Mouse (Mus musculus) myocyte (in vitro differentiated cells): Measurements from ENCODE around the gene Selenom. TPM values are rescaled to one million over a fixed set of nuclear protein-coding genes. Genes with fewer than 3 reads are reported as not detected.

Experiments
- H3K27me3 ChIP-seq: one replicate; pipeline ENCODE4 v1.6.1; 2011; ENCODE audit not compliant: control insufficient read depth, insufficient read depth, insufficient read length
- H3K36me3 ChIP-seq: one replicate; pipeline ENCODE4 v1.6.1; 2011; ENCODE audit not compliant: control insufficient read depth, insufficient read depth
- H3K4me2 ChIP-seq: one replicate; pipeline ENCODE4 v1.6.1; 2011; ENCODE audit warnings: low read depth, control low read depth
- H3K4me3 ChIP-seq: one replicate; pipeline ENCODE4 v1.5.1; 2011; ENCODE audit warnings: mild to moderate bottlenecking, control low read depth, moderate library complexity
- H3K79me2 ChIP-seq: one replicate; pipeline ENCODE4 v1.6.1; 2011; ENCODE audit not compliant: control insufficient read depth, insufficient read depth
- H3ac ChIP-seq: one replicate; pipeline ENCODE4 v1.6.1; 2011; ENCODE audit not compliant: control insufficient read depth, insufficient read length
- CEBPB ChIP-seq: IDR thresholded peaks from 2 replicates; pipeline ENCODE4 v1.6.1; 2011; ENCODE audit warnings: mild to moderate bottlenecking, moderate library complexity; ENCODE audit not compliant: poor library complexity, insufficient read depth, severe bottlenecking
- E2F4 ChIP-seq: IDR thresholded peaks from one replicate; pipeline ENCODE4 v1.6.1; 2011; ENCODE audit warnings: mild to moderate bottlenecking, control low read depth, moderate library complexity; ENCODE audit not compliant: insufficient read depth
- MAX ChIP-seq: IDR thresholded peaks from one replicate; pipeline ENCODE4 v1.6.1; 2011; ENCODE audit warnings: low read depth, mild to moderate bottlenecking, control low read depth
- MYOD1 ChIP-seq, 3 experiments: IDR thresholded peaks; one replicate each; pipeline ENCODE4 v1.6.1; 2011; ENCODE audit warnings: control low read depth in 2 of 3, low read depth in 2 of 3, mild to moderate bottlenecking in 2 of 3, moderate library complexity in 1 of 3; ENCODE audit not compliant: insufficient read length in 2 of 3, control insufficient read depth in 1 of 3
- MYOG ChIP-seq, 3 experiments: IDR thresholded peaks; one replicate each; pipeline ENCODE4 v1.6.1; 2011; ENCODE audit warnings: control low read depth in 2 of 3, low read depth in 2 of 3, mild to moderate bottlenecking in 2 of 3; ENCODE audit not compliant: insufficient read length in 2 of 3, control insufficient read depth in 1 of 3, insufficient read depth in 1 of 3
- POLR2A ChIP-seq: IDR thresholded peaks from one replicate; pipeline ENCODE4 v1.6.1; 2011; ENCODE audit warnings: low read depth, mild to moderate bottlenecking, control low read depth, moderate library complexity; ENCODE audit not compliant: insufficient read length
- POLR2AphosphoS2 ChIP-seq: IDR thresholded peaks from one replicate; pipeline ENCODE4 v1.6.1; 2011; ENCODE audit warnings: low read depth, control low read depth; ENCODE audit not compliant: insufficient read length
- REST ChIP-seq: IDR thresholded peaks from one replicate; pipeline ENCODE4 v1.6.1; 2011; ENCODE audit warnings: mild to moderate bottlenecking, control low read depth, moderate library complexity; ENCODE audit not compliant: insufficient read depth, insufficient read length
- SRF ChIP-seq: IDR thresholded peaks from one replicate; pipeline ENCODE4 v1.6.1; 2011; ENCODE audit warnings: low read depth; ENCODE audit not compliant: control insufficient read depth, insufficient read length
- TCF12 ChIP-seq: IDR thresholded peaks from one replicate; pipeline ENCODE4 v1.6.1; 2011; ENCODE audit warnings: mild to moderate bottlenecking, control low read depth; ENCODE audit not compliant: poor library complexity, insufficient read depth, severe bottlenecking
- TCF3 ChIP-seq: IDR thresholded peaks from one replicate; pipeline ENCODE4 v1.6.1; 2011; ENCODE audit warnings: low read depth, control low read depth; ENCODE audit not compliant: insufficient read length
- USF1 ChIP-seq: IDR thresholded peaks from one replicate; pipeline ENCODE4 v1.6.1; 2011; ENCODE audit warnings: low read depth, mild to moderate bottlenecking, control low read depth, moderate library complexity
- polyA plus RNA-seq: library from polyadenylated mRNA; unstranded; fragments of >200 nt; fragmentation: generic; extraction: Trizol; gene quantifications from one replicate; pipeline ENCODE4 v1.2.1, GENCODE M21; 2012; ENCODE audit warnings: missing spikeins

Gene Selenom
- polyA plus RNA-seq, 1 experiment, result 270 TPM

GRCm38 (mm10) chr11:3522285-3523000 is 8.0 kb downstream of the Selenom start:
- Histone ChIP-seq H3K36me3 (peaks cover 41% of the 10 kb centered on the region), H3K27me3 (no peaks in the 10 kb centered on the region), H3K4me2 (no peak overlapping the region), H3K79me2 (no peaks in the 10 kb centered on the region), H3ac (no peak overlapping the region), H3K4me3 (no peak overlapping the region)
- TF ChIP-seq MYOG (IDR thresholded peaks at IDR 0.05; ENCODE audit: control insufficient read depth in 1 of 3, insufficient read depth in 1 of 3, insufficient read length in 2 of 3, low read depth in 2 of 3) (no peak), CEBPB (no peak), TCF3 (no peak), POLR2AphosphoS2 (peak; percentile 39)

- no peaks in the 10 kb centered on the region for H3K27me3 ChIP-seq
- no peaks in the 10 kb centered on the region for H3K79me2 ChIP-seq
- no peak overlapping the region for H3K4me3 ChIP-seq
- no peak for TF ChIP-seq E2F4
- TF ChIP-seq MYOD1 (IDR thresholded peaks at IDR 0.05; ENCODE audit: control insufficient read depth in 1 of 3, insufficient read length in 2 of 3, low read depth in 2 of 3), result no peak
- no peak for TF ChIP-seq CEBPB
- no peak for TF ChIP-seq REST
- no peak for TF ChIP-seq TCF12
- TF ChIP-seq SRF, result no peak
- TF ChIP-seq POLR2AphosphoS2, result peak; percentile 45
- H3K36me3 ChIP-seq, result peaks cover 50% of the 10 kb centered on the region
- H3ac ChIP-seq, result no peak overlapping the region
- H3K4me2 ChIP-seq, result no peak overlapping the region
Observed at GRCm38 (mm10) chr11:3523840-3524582, 9.5 kb downstream of the Selenom start.

- Histone ChIP-seq H3K36me3 (peaks cover 46% of the 10 kb centered on the region), H3K4me2 (peak overlapping the region; percentile 81), H3K27me3 (no peaks in the 10 kb centered on the region), H3K79me2 (no peaks in the 10 kb centered on the region), H3ac (no peak overlapping the region), H3K4me3 (peak overlapping the region; percentile 12)
- TF ChIP-seq MYOD1 (IDR thresholded peaks at IDR 0.05; ENCODE audit: control insufficient read depth in 1 of 3, insufficient read length in 2 of 3, low read depth in 2 of 3) (peak in 2 of 3 experiments; percentile 44 to 78), MYOG (IDR thresholded peaks at IDR 0.05; ENCODE audit: control insufficient read depth in 1 of 3, insufficient read depth in 1 of 3, insufficient read length in 2 of 3, low read depth in 2 of 3) (peak; percentile 25 to 68 (median 45)), POLR2A (peak; percentile 24), CEBPB (no peak)
Observed at GRCm38 (mm10) chr11:3525560-3525959, 11.1 kb downstream of the Selenom start.

- no peak overlapping the region for H3ac ChIP-seq
- no peak for TF ChIP-seq E2F4
- no peak for TF ChIP-seq MAX
- no peak for TF ChIP-seq REST
- no peak for TF ChIP-seq CEBPB
- no peak for TF ChIP-seq TCF12
- TF ChIP-seq MYOD1 (IDR thresholded peaks at IDR 0.05; ENCODE audit: control insufficient read depth in 1 of 3, insufficient read length in 2 of 3, low read depth in 2 of 3), result no peak
- TF ChIP-seq MYOG (IDR thresholded peaks at IDR 0.05; ENCODE audit: control insufficient read depth in 1 of 3, insufficient read depth in 1 of 3, insufficient read length in 2 of 3, low read depth in 2 of 3), result no peak
- no peak for TF ChIP-seq SRF
- TF ChIP-seq USF1, result no peak
- no peak for TF ChIP-seq TCF3
- no peak for TF ChIP-seq POLR2AphosphoS2
- TF ChIP-seq POLR2A, result no peak
- peak overlapping the region; percentile 12 for H3K4me3 ChIP-seq
- peaks cover 50% of the 10 kb centered on the region for H3K36me3 ChIP-seq
- peak overlapping the region; percentile 81 for H3K4me2 ChIP-seq
- no peaks in the 10 kb centered on the region for H3K79me2 ChIP-seq
- no peaks in the 10 kb centered on the region for H3K27me3 ChIP-seq
Observed at GRCm38 (mm10) chr11:3526207-3526606, 11.7 kb downstream of the Selenom start.
